Mouse (Mus musculus) heart, adult 2 months (tissue): ENCODE results near the gene Slc12a5. TPM values are rescaled to one million over a fixed set of nuclear protein-coding genes. Genes with fewer than 3 reads are reported as not detected.

Experiments
- DNase-seq, 2 experiments: peaks; one replicate each; pipeline ENCODE4 v3.0.0; 2021
- H3K27ac ChIP-seq: fragments of 200-600 bp; 2 replicates; pipeline ENCODE4 v1.8.1; 2022
- H3K27me3 ChIP-seq: fragments of 200-500 bp; 2 replicates; pipeline ENCODE4 v1.6.1; 2012; ENCODE audit warnings: mild to moderate bottlenecking, low read length, inconsistent platforms, mixed read lengths; ENCODE audit not compliant: control insufficient read depth, insufficient read depth
- H3K36me3 ChIP-seq: fragments of 200-500 bp; 2 replicates; pipeline ENCODE4 v1.6.1; 2012; ENCODE audit warnings: low read length, inconsistent platforms; ENCODE audit not compliant: control insufficient read depth, insufficient read depth
- H3K4me1 ChIP-seq: fragments of 200-500 bp; 2 replicates; pipeline ENCODE4 v1.6.1; 2011; ENCODE audit warnings: low read length; ENCODE audit not compliant: control insufficient read depth, insufficient read depth
- H3K4me3 ChIP-seq: fragments of 200-600 bp; 2 replicates; pipeline ENCODE4 v1.8.1; 2022
- H3K79me2 ChIP-seq: fragments of 200-500 bp; replicated peaks from 2 replicates; pipeline ENCODE4 v1.6.1; 2012; ENCODE audit warnings: mild to moderate bottlenecking, inconsistent platforms, low read length, moderate library complexity, mixed read lengths; ENCODE audit not compliant: control insufficient read depth, insufficient read depth
- H3K9ac ChIP-seq: fragments of 200-500 bp; 2 replicates; pipeline ENCODE4 v1.6.1; 2012; ENCODE audit warnings: low read depth, mild to moderate bottlenecking, control low read depth, inconsistent platforms, low read length, mixed read lengths
- CTCF ChIP-seq: fragments of 200-600 bp; IDR thresholded peaks from 2 replicates; pipeline ENCODE4 v1.8.1; 2022; ENCODE audit warnings: antibody characterized with exemption, mild to moderate bottlenecking, moderate library complexity
- EP300 ChIP-seq: fragments of 200-500 bp; IDR thresholded peaks from 2 replicates; pipeline ENCODE4 v1.6.1; 2011; ENCODE audit warnings: low read depth, low read length, control low read depth; ENCODE audit not compliant: insufficient read depth
- POLR2A ChIP-seq: fragments of 200-500 bp; IDR thresholded peaks from 2 replicates; pipeline ENCODE4 v1.6.1; 2011; ENCODE audit warnings: mild to moderate bottlenecking, low read depth, low read length, control low read depth; ENCODE audit not compliant: insufficient read depth
- WGBS: fragments of 180-500 bp; shearing (Covaris S2); methylation state at CpG from one replicate; pipeline ENCODE4 v1.1.7; 2018; 5-methylcytosine and 5-hydroxymethylcytosine counted together
- intact Hi-C: fragments of 180-260 bp; cut with DNase I; formaldehyde crosslinking; loops from one replicate; pipeline ENCODE4 v1.15.1; 2025
- long read RNA-seq: library from polyadenylated mRNA; stranded (forward); transcript quantifications from one replicate; pipeline ENCODE4 v2.0.0, GENCODE M21; 2021
- polyA plus RNA-seq: library from polyadenylated mRNA; depleted of rRNA; stranded (reverse); fragments of >200 nt; gene quantifications from 2 replicates; pipeline ENCODE4 v1.2.3, GENCODE M21; 2012; rRNA removed
- total RNA-seq, 2 experiments: library from RNA; stranded (reverse); gene quantifications; 2 replicates each; pipeline ENCODE4 v1.2.3; 2021

Slc12a5 gene
- total RNA-seq = 1 to 10 TPM; 2.2 to 2.3 TPM
- polyA plus RNA-seq = 1.5 TPM in 2 replicates
- long read RNA-seq, partial matches to known transcripts = 2 of 2 reads
- long read RNA-seq, other reads (novel, unspliced or antisense) = 0 of 2 reads

- H3K79me2 ChIP-seq = no peaks in the 10 kb centered on the region
- no peaks in the 10 kb centered on the region for H3K36me3 ChIP-seq
- H3K4me3 ChIP-seq = peak within 1 kb of the TSS; percentile 37
- intact Hi-C loops = no loop called here
- no peak within 1 kb of the TSS for H3K27ac ChIP-seq
- WGBS = 1% methylated on average over 32 of the region's 54 CpGs
- peak within 1 kb of the TSS; percentile 51; the same call in 1 of the 2 replicates for H3K9ac ChIP-seq
- H3K4me1 ChIP-seq = no peaks in the 10 kb centered on the region; the same call in 1 of the 2 replicates
- no peaks in the 10 kb centered on the region for H3K27me3 ChIP-seq
- DNase-seq = peak; percentile 58 to 62
- TF ChIP-seq CTCF (no peak), EP300 (no peak), POLR2A (no peak)
Measured at GRCm38 (mm10) chr2:164960716-164961441, at the start of gene Slc12a5. Slc12a5 (plus strand) TSS chr2:164960802.

- under 1% methylated on average over 91 of the region's 91 CpGs for WGBS
- Histone ChIP-seq H3K27ac (peak within 1 kb of the TSS; percentile 100), H3K36me3 (no peaks in the 10 kb centered on the region), H3K4me1 (peaks cover 7% of the 10 kb centered on the region), H3K27me3 (no peaks in the 10 kb centered on the region), H3K4me3 (peak within 1 kb of the TSS; percentile 89), H3K79me2 (no peaks in the 10 kb centered on the region), H3K9ac (peak within 1 kb of the TSS; percentile 96)
- intact Hi-C loops = loop anchor here (1.0 to 5.0 kb wide), 4 partner anchors 32 to 121 kb away; partner anchors contain the start of genes Acot8, Ncoa5, Neurl2 and Pcif1
- peak; percentile 95 to 96 for DNase-seq
- TF ChIP-seq EP300 (no peak; the same call in none of the 2 replicates), POLR2A (peak; percentile 82), CTCF (peak; percentile 68)
Measured at GRCm38 (mm10) chr2:164911086-164912048, 49.2 kb upstream of the Slc12a5 start, which contains the start of gene Zfp335. Zfp335 (minus strand) TSS chr2:164911757.

GRCm38 (mm10) chr2:164912151-164912550, 48.5 kb upstream of the Slc12a5 start:
- WGBS = 2% methylated on average over 12 of the region's 12 CpGs
- H3K4me1 ChIP-seq = peaks cover 7% of the 10 kb centered on the region

GRCm38 (mm10) chr2:164912749-164913427, 47.7 kb upstream of the Slc12a5 start:
- no peak overlapping the region for H3K4me3 ChIP-seq
- peaks cover 7% of the 10 kb centered on the region for H3K4me1 ChIP-seq
- no peak overlapping the region for H3K9ac ChIP-seq

More at GRCm38 (mm10) chr2:164912151-164912550, 48.5 kb upstream of the Slc12a5 start:
- TF ChIP-seq CTCF = no peak
- peak; percentile 90 for TF ChIP-seq EP300
- no peak; the same call in 1 of the 2 replicates for TF ChIP-seq POLR2A
- peak overlapping the region; percentile 71 for H3K9ac ChIP-seq
- peak overlapping the region; percentile 100 for H3K27ac ChIP-seq
- no peaks in the 10 kb centered on the region for H3K79me2 ChIP-seq
- intact Hi-C loops = loop anchor here (5.0 kb wide), 1 partner anchor 120 kb away; the partner anchor contains the start of gene Ncoa5
- H3K36me3 ChIP-seq = no peaks in the 10 kb centered on the region
- H3K4me3 ChIP-seq = peak overlapping the region; percentile 89
- no peaks in the 10 kb centered on the region for H3K27me3 ChIP-seq
- DNase-seq = peak in 1 of 2 experiments; percentile 76

GRCm38 (mm10) chr2:164913428-164913786, 47.2 kb upstream of the Slc12a5 start:
- peak overlapping the region; percentile 40; the same call in 1 of the 2 replicates for H3K27ac ChIP-seq
- TF ChIP-seq EP300 (no peak), POLR2A (no peak), CTCF (no peak)
- H3K79me2 ChIP-seq = no peaks in the 10 kb centered on the region
- no peak overlapping the region for H3K9ac ChIP-seq
- H3K27me3 ChIP-seq = no peaks in the 10 kb centered on the region
- H3K4me1 ChIP-seq = peaks cover 7% of the 10 kb centered on the region
- DNase-seq = peak in 1 of 2 experiments; percentile 77
- WGBS = 77% methylated on average over 2 of the region's 2 CpGs
- H3K36me3 ChIP-seq = no peaks in the 10 kb centered on the region
- intact Hi-C loops = loop anchor here (5.0 kb wide), 1 partner anchor 119 kb away; the partner anchor contains the start of gene Ncoa5
- no peak overlapping the region for H3K4me3 ChIP-seq

More at GRCm38 (mm10) chr2:164912749-164913427, 47.7 kb upstream of the Slc12a5 start:
- no peaks in the 10 kb centered on the region for H3K27me3 ChIP-seq
- peak overlapping the region; percentile 100 for H3K27ac ChIP-seq
- no peak for TF ChIP-seq EP300
- TF ChIP-seq CTCF = no peak
- no peak for TF ChIP-seq POLR2A
- WGBS = 83% methylated on average over 8 of the region's 9 CpGs
- DNase-seq = no peak
- no peaks in the 10 kb centered on the region for H3K36me3 ChIP-seq
- intact Hi-C loops = loop anchor here (5.0 kb wide), 1 partner anchor 119 kb away; the partner anchor contains the start of gene Ncoa5
- no peaks in the 10 kb centered on the region for H3K79me2 ChIP-seq
